Mouse (Mus musculus) cerebellum, adult 2 months (tissue): Measurements from ENCODE around the gene Cdk7.

Experiments used
- CTCF ChIP-seq: fragments of 200-500 bp; IDR thresholded peaks from 2 replicates; pipeline ENCODE4 v1.5.1; 2011; ENCODE audit warnings: low read depth, mild to moderate bottlenecking, control low read depth, low read length, moderate library complexity, borderline replicate concordance; ENCODE audit not compliant: insufficient read depth
- POLR2A ChIP-seq: fragments of 200-500 bp; IDR thresholded peaks from 2 replicates; pipeline ENCODE4 v1.6.1; 2011; ENCODE audit warnings: low read length, control low read depth, borderline replicate concordance; ENCODE audit not compliant: insufficient read depth

GRCm38 (mm10) chr13:100754186-100754585 lies 23.4 kb upstream of the Cdk7 start:
- TF ChIP-seq CTCF (no peak), POLR2A (no peak)
